Mouse (Mus musculus) G1E (cell line): ENCODE data around the gene Egfl6. TPM values are rescaled to one million over a fixed set of nuclear protein-coding genes. Genes with fewer than 3 reads are reported as not detected.

Source experiments
- ATAC-seq: 2 replicates; pipeline ENCODE4 v1.8.0; 2016; ENCODE audit warnings: mild to moderate bottlenecking; ENCODE audit not compliant: insufficient number of reproducible peaks, poor library complexity, low FRiP score, severe bottlenecking; ENCODE audit errors: extremely low read depth
- DNase-seq: peaks from one replicate; pipeline ENCODE4 v3.0.0; 2012; ENCODE audit warnings: low spot score
- H3K27me3 ChIP-seq: 2 replicates; pipeline ENCODE4 v1.6.1; 2012; ENCODE audit warnings: mild to moderate bottlenecking, low read length, inconsistent platforms; ENCODE audit not compliant: insufficient read depth
- H3K36me3 ChIP-seq: replicated peaks from 2 replicates; pipeline ENCODE3; 2012; ENCODE audit warnings: mild to moderate bottlenecking, inconsistent platforms
- H3K4me1 ChIP-seq: 2 replicates; pipeline ENCODE4 v1.6.1; 2012; ENCODE audit warnings: low read depth, low read length, inconsistent platforms, mixed read lengths; ENCODE audit not compliant: insufficient read depth
- H3K4me3 ChIP-seq: 2 replicates; pipeline ENCODE4 v1.5.1; 2012; ENCODE audit warnings: low read depth, mild to moderate bottlenecking, inconsistent platforms, low read length, moderate library complexity, mixed read lengths
- H3K9me3 ChIP-seq: replicated peaks from 2 replicates; pipeline ENCODE4 v1.6.1; 2012; ENCODE audit warnings: inconsistent platforms
- CTCF ChIP-seq: IDR thresholded peaks from 2 replicates; pipeline ENCODE4 v1.5.1; 2012; ENCODE audit warnings: low read depth, low read length, inconsistent platforms, mixed read lengths
- GATA1 ChIP-seq: IDR thresholded peaks from 2 replicates; pipeline ENCODE4 v1.6.1; 2012; ENCODE audit warnings: borderline replicate concordance, low read length, inconsistent platforms, mixed read lengths
- GATA2 ChIP-seq: IDR thresholded peaks from 2 replicates; pipeline ENCODE4 v1.6.1; 2012; ENCODE audit warnings: low read depth, low read length, inconsistent platforms, borderline replicate concordance
- POLR2AphosphoS5 ChIP-seq: IDR thresholded peaks from 2 replicates; pipeline ENCODE4 v1.6.1; 2012; ENCODE audit warnings: low read depth, low read length, inconsistent platforms; ENCODE audit not compliant: insufficient replicate concordance
- TAL1 ChIP-seq: conservative IDR thresholded peaks from 2 replicates; pipeline ENCODE4 v1.6.1; 2012; ENCODE audit warnings: low read depth, low read length, inconsistent platforms, mixed read lengths
- polyA plus RNA-seq: library from polyadenylated mRNA; stranded (reverse); fragments of >175 nt; gene quantifications from 2 replicates; pipeline ENCODE4 v1.2.3, GENCODE M21; 2012
- total RNA-seq, 2 experiments: library from RNA; stranded (forward) in 1 of 2; stranded (reverse) in 1 of 2; fragments of 200-1000 nt in 1 of 2; fragments of >200 nt in 1 of 2; fragmentation: Nextera tagmentation in 1 of 2; gene quantifications; 2 replicates each; pipeline ENCODE4 v1.2.3; 2014 to 2017

The Egfl6 gene
- total and polyA plus RNA-seq, 3 experiments = not detected

- H3K9me3 ChIP-seq = no peaks in the 10 kb centered on the region
- H3K27me3 ChIP-seq = no peaks in the 10 kb centered on the region
- DNase-seq (no peak), ATAC-seq (no peak)
- no peak for TF ChIP-seq CTCF
- no peak for TF ChIP-seq GATA1
- TF ChIP-seq GATA2 = no peak
- no peak for TF ChIP-seq TAL1
- no peak for TF ChIP-seq POLR2AphosphoS5
- H3K4me3 ChIP-seq = no peak overlapping the region
- H3K4me1 ChIP-seq = peaks cover 2% of the 10 kb centered on the region; the same call in 1 of the 2 replicates
- no peaks in the 10 kb centered on the region for H3K36me3 ChIP-seq
Measured at GRCm38 (mm10) chrX:166495052-166495451, 90.5 kb downstream of the Egfl6 start.

- H3K36me3 ChIP-seq = peaks cover 25% of the 10 kb centered on the region
- H3K4me1 ChIP-seq = no peaks in the 10 kb centered on the region; the same call in 1 of the 2 replicates
- H3K9me3 ChIP-seq = no peaks in the 10 kb centered on the region
- TF ChIP-seq CTCF (no peak), GATA2 (no peak), TAL1 (no peak), GATA1 (no peak), POLR2AphosphoS5 (no peak)
- ATAC-seq (peak; percentile 99), DNase-seq (peak; percentile 82)
- H3K27me3 ChIP-seq = no peaks in the 10 kb centered on the region
- H3K4me3 ChIP-seq = peak within 1 kb of the TSS; percentile 77
Measured at GRCm38 (mm10) chrX:166479365-166479983, 106.0 kb downstream of the Egfl6 start, which contains the start of gene Rab9. TSS of gene Rab9 (minus strand) at chrX:166479867.

- TF ChIP-seq CTCF = no peak
- no peak for TF ChIP-seq GATA2
- TF ChIP-seq GATA1 = no peak
- TF ChIP-seq POLR2AphosphoS5 = no peak
- no peaks in the 10 kb centered on the region; the same call in 1 of the 2 replicates for H3K4me1 ChIP-seq
- peaks cover 30% of the 10 kb centered on the region for H3K36me3 ChIP-seq
- no peaks in the 10 kb centered on the region for H3K27me3 ChIP-seq
- ATAC-seq (no peak), DNase-seq (peak; percentile 1)
- no peaks in the 10 kb centered on the region for H3K9me3 ChIP-seq
- peak overlapping the region; percentile 77 for H3K4me3 ChIP-seq
Measured at GRCm38 (mm10) chrX:166478631-166479364, 106.7 kb downstream of the Egfl6 start.

- Histone ChIP-seq H3K27me3 (no peaks in the 10 kb centered on the region), H3K4me1 (no peaks in the 10 kb centered on the region; the same call in 1 of the 2 replicates), H3K4me3 (no peak overlapping the region), H3K36me3 (peaks cover 37% of the 10 kb centered on the region), H3K9me3 (no peaks in the 10 kb centered on the region)
- DNase-seq (no peak), ATAC-seq (no peak)
- TF ChIP-seq CTCF (no peak), POLR2AphosphoS5 (no peak), GATA1 (no peak), GATA2 (no peak), TAL1 (no peak)
Measured at GRCm38 (mm10) chrX:166477393-166477792, 108.1 kb downstream of the Egfl6 start.

Other genes with a start within 250 kb of the Egfl6 start
- gene Trappc2, start 145.1 kb downstream of the Egfl6 start, total RNA-seq (2014; fragmentation: Nextera tagmentation) = 11.7 and 14.0 TPM in 2 replicates
- 13.4 and 14.0 TPM in 2 replicates for gene Trappc2, start 145.1 kb downstream of the Egfl6 start, total RNA-seq (2017)
- gene Trappc2, start 145.1 kb downstream of the Egfl6 start, polyA plus RNA-seq = 0.13 and 0.26 TPM in 2 replicates
- 14.8 and 16.0 TPM in 2 replicates for gene Ofd1, start 145.0 kb downstream of the Egfl6 start, total RNA-seq (2014; fragmentation: Nextera tagmentation)
- 9.9 and 12.2 TPM in 2 replicates for gene Ofd1, start 145.0 kb downstream of the Egfl6 start, total RNA-seq (2017)
- 3.0 and 3.1 TPM in 2 replicates for gene Ofd1, start 145.0 kb downstream of the Egfl6 start, polyA plus RNA-seq
- gene Rab9, start 105.9 kb downstream of the Egfl6 start, total RNA-seq (2014; fragmentation: Nextera tagmentation) = 44.6 and 62.4 TPM in 2 replicates
- gene Rab9, start 105.9 kb downstream of the Egfl6 start, total RNA-seq (2017) = 77.6 and 83.3 TPM in 2 replicates
- 1.4 and 2.4 TPM in 2 replicates for gene Rab9, start 105.9 kb downstream of the Egfl6 start, polyA plus RNA-seq
- gene Tceanc, start 67.2 kb downstream of the Egfl6 start, total RNA-seq (2014; fragmentation: Nextera tagmentation) = 15.8 and 19.1 TPM in 2 replicates
- 10.8 and 12.6 TPM in 2 replicates for gene Tceanc, start 67.2 kb downstream of the Egfl6 start, total RNA-seq (2017)
- gene Tceanc, start 67.2 kb downstream of the Egfl6 start, polyA plus RNA-seq = 0.86 and 0.91 TPM in 2 replicates